Mouse (Mus musculus): Measurements from ENCODE around the gene Aicda. TPM values are rescaled to one million over a fixed set of nuclear protein-coding genes. Genes with fewer than 3 reads are reported as not detected.
"Not testable (repeated sequence)": the region's sequence is repeated elsewhere in the genome, so short reads cannot be mapped to it uniquely, and the experiment has no call there.

Aicda gene
- not detected in 2 replicates for polyA plus RNA-seq (2012; rRNA removed)

- no peak for DNase-seq
- 55% methylated on average over 9 of the region's 9 CpGs for WGBS
- no peak within 1 kb of the TSS for H3K4me3 ChIP-seq (replicated peaks; ENCODE audit: extremely low read depth, low read depth, low read length)
- TF ChIP-seq POLR2A (IDR thresholded peaks at IDR 0.05; ENCODE audit: borderline replicate concordance, extremely low read depth, low read depth, low read length), result no peak
- no peak for TF ChIP-seq CTCF (IDR thresholded peaks at IDR 0.05; ENCODE audit: insufficient read depth, low read length)
- H3K4me1 ChIP-seq (ENCODE audit: control insufficient read depth, insufficient read depth, low read length), result no peaks in the 10 kb centered on the region
Observed at GRCm38 (mm10) chr6:122553606-122554005, at the start of gene Aicda. TSS of gene Aicda (plus strand) at chr6:122553801.

- Histone ChIP-seq H3K4me1 (ENCODE audit: control insufficient read depth, insufficient read depth, low read length) (no peaks in the 10 kb centered on the region), H3K4me3 (replicated peaks; ENCODE audit: extremely low read depth, low read depth, low read length) (no peak overlapping the region)
- DNase-seq, result no peak
- TF ChIP-seq POLR2A (IDR thresholded peaks at IDR 0.05; ENCODE audit: borderline replicate concordance, extremely low read depth, low read depth, low read length) (no peak), CTCF (IDR thresholded peaks at IDR 0.05; ENCODE audit: insufficient read depth, low read length) (no peak)
- 43% methylated on average over 4 of the region's 4 CpGs for WGBS
Observed at GRCm38 (mm10) chr6:122505041-122505440, 48.6 kb upstream of the Aicda start.

GRCm38 (mm10) chr6:122505545-122505944 lies 48.1 kb upstream of the Aicda start, which contains the start of gene Mfap5:
TSS of gene Mfap5 (plus strand) at chr6:122505845.
- no peak for TF ChIP-seq POLR2A (IDR thresholded peaks at IDR 0.05; ENCODE audit: borderline replicate concordance, extremely low read depth, low read depth, low read length)
- no peak for TF ChIP-seq CTCF (IDR thresholded peaks at IDR 0.05; ENCODE audit: insufficient read depth, low read length)
- H3K4me1 ChIP-seq (ENCODE audit: control insufficient read depth, insufficient read depth, low read length), result no peaks in the 10 kb centered on the region
- no peak within 1 kb of the TSS for H3K4me3 ChIP-seq (replicated peaks; ENCODE audit: extremely low read depth, low read depth, low read length)
- DNase-seq, result no peak
- 83% methylated on average over 3 of the region's 3 CpGs for WGBS

- WGBS, result 42% methylated on average over 8 of the region's 8 CpGs
- no peaks in the 10 kb centered on the region for H3K4me1 ChIP-seq (ENCODE audit: control insufficient read depth, insufficient read depth, low read length)
- no peak for DNase-seq
- TF ChIP-seq POLR2A (IDR thresholded peaks at IDR 0.05; ENCODE audit: borderline replicate concordance, extremely low read depth, low read depth, low read length) (no peak), CTCF (IDR thresholded peaks at IDR 0.05; ENCODE audit: insufficient read depth, low read length) (no peak)
- H3K4me3 ChIP-seq (replicated peaks; ENCODE audit: extremely low read depth, low read depth, low read length), result no peak overlapping the region
Observed at GRCm38 (mm10) chr6:122508494-122508893, 45.1 kb upstream of the Aicda start.

GRCm38 (mm10) chr6:122512914-122513878 lies 40.4 kb upstream of the Aicda start:
- Histone ChIP-seq H3K4me1 (ENCODE audit: control insufficient read depth, insufficient read depth, low read length) (no peaks in the 10 kb centered on the region), H3K4me3 (replicated peaks; ENCODE audit: extremely low read depth, low read depth, low read length) (peak overlapping the region; percentile 44)
- no peak for DNase-seq
- TF ChIP-seq CTCF (IDR thresholded peaks at IDR 0.05; ENCODE audit: insufficient read depth, low read length), result no peak
- no peak for TF ChIP-seq POLR2A (IDR thresholded peaks at IDR 0.05; ENCODE audit: borderline replicate concordance, extremely low read depth, low read depth, low read length)
- 37% methylated on average over 12 of the region's 12 CpGs for WGBS

- no peak for DNase-seq
- no peak overlapping the region for H3K4me3 ChIP-seq (replicated peaks; ENCODE audit: extremely low read depth, low read depth, low read length)
- 64% methylated on average over 3 of the region's 3 CpGs for WGBS
- TF ChIP-seq CTCF (IDR thresholded peaks at IDR 0.05; ENCODE audit: insufficient read depth, low read length) (no peak), POLR2A (IDR thresholded peaks at IDR 0.05; ENCODE audit: borderline replicate concordance, extremely low read depth, low read depth, low read length) (no peak)
- no peaks in the 10 kb centered on the region for H3K4me1 ChIP-seq (ENCODE audit: control insufficient read depth, insufficient read depth, low read length)
Observed at GRCm38 (mm10) chr6:122514312-122514711, 39.3 kb upstream of the Aicda start.

- not testable (repeated sequence) for DNase-seq; H3K4me3 ChIP-seq (replicated peaks; ENCODE audit: extremely low read depth, low read depth, low read length); H3K4me1 ChIP-seq (ENCODE audit: control insufficient read depth, insufficient read depth, low read length)
- WGBS, result 79% methylated on average over 2 of the region's 2 CpGs
Observed at GRCm38 (mm10) chr6:122515762-122516161, 37.8 kb upstream of the Aicda start.

GRCm38 (mm10) chr6:122517668-122518067 lies 35.9 kb upstream of the Aicda start:
- DNase-seq, result no peak
- TF ChIP-seq POLR2A (IDR thresholded peaks at IDR 0.05; ENCODE audit: borderline replicate concordance, extremely low read depth, low read depth, low read length) (no peak), CTCF (IDR thresholded peaks at IDR 0.05; ENCODE audit: insufficient read depth, low read length) (no peak)
- Histone ChIP-seq H3K4me1 (ENCODE audit: control insufficient read depth, insufficient read depth, low read length) (no peaks in the 10 kb centered on the region), H3K4me3 (replicated peaks; ENCODE audit: extremely low read depth, low read depth, low read length) (no peak overlapping the region)
- WGBS, result 56% methylated on average over 1 of the region's 1 CpGs

GRCm38 (mm10) chr6:122519384-122519783 lies 34.2 kb upstream of the Aicda start:
- WGBS, result 29% methylated on average over 2 of the region's 2 CpGs
- Histone ChIP-seq H3K4me1 (ENCODE audit: control insufficient read depth, insufficient read depth, low read length) (no peaks in the 10 kb centered on the region), H3K4me3 (replicated peaks; ENCODE audit: extremely low read depth, low read depth, low read length) (no peak overlapping the region)
- no peak for TF ChIP-seq CTCF (IDR thresholded peaks at IDR 0.05; ENCODE audit: insufficient read depth, low read length)
- TF ChIP-seq POLR2A (IDR thresholded peaks at IDR 0.05; ENCODE audit: borderline replicate concordance, extremely low read depth, low read depth, low read length), result no peak
- DNase-seq, result no peak

- no peak overlapping the region for H3K4me3 ChIP-seq (replicated peaks; ENCODE audit: extremely low read depth, low read depth, low read length)
- DNase-seq, result no peak
- whole genome bisulfite sequencing, result 70% methylated on average over 9 of the region's 9 CpGs
- TF ChIP-seq CTCF (IDR thresholded peaks at IDR 0.05; ENCODE audit: insufficient read depth, low read length) (no peak), POLR2A (IDR thresholded peaks at IDR 0.05; ENCODE audit: borderline replicate concordance, extremely low read depth, low read depth, low read length) (no peak)
- no peaks in the 10 kb centered on the region for H3K4me1 ChIP-seq (ENCODE audit: control insufficient read depth, insufficient read depth, low read length)
Observed at GRCm38 (mm10) chr6:122522595-122522994, 31.0 kb upstream of the Aicda start.

Measured in lung, adult 2 months (tissue).